Mouse (Mus musculus): Measurements from ENCODE around the gene Dglucy. TPM values are rescaled to one million over a fixed set of nuclear protein-coding genes. Genes with fewer than 3 reads are reported as not detected.

Dglucy gene
- polyA plus RNA-seq, 1 experiment, result not detected

- H3K27me3 ChIP-seq (ENCODE audit: control insufficient read depth), result no peaks in the 10 kb centered on the region
- TF ChIP-seq TAL1 (IDR thresholded peaks at IDR 0.05; ENCODE audit: low read length), result no peak
- TF ChIP-seq GATA1 (IDR thresholded peaks at IDR 0.05; ENCODE audit: low read length), result no peak
- no peaks in the 10 kb centered on the region for H3K9me3 ChIP-seq (ENCODE audit: control insufficient read depth, low read length)
- no peak overlapping the region for H3K4me3 ChIP-seq (replicated peaks)
- H3K4me1 ChIP-seq (ENCODE audit: control insufficient read depth), result no peaks in the 10 kb centered on the region
- no peaks in the 10 kb centered on the region for H3K36me3 ChIP-seq (ENCODE audit: control insufficient read depth)
Observed at GRCm38 (mm10) chr12:100775911-100776581, 2.8 kb upstream of the Dglucy start.

DNA sequence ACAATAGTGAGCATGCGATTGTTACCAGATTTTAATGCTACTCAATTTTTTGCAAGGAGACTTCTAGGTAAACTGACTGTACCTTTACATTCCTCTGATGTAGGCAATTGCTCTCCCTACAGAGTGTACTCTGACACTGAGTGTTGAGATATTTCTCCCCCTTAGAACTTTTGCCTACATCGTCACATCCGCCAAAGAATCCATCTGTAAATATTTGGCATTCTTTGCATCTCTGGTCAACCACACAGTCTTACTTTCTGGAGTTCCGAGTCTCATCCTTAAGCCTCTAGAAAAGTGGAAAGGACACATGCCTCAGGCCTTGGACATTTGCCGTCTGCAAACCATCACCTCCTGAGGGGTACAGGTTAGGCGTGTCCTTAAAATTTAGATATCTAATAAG lies 1.9 kb upstream of the Dglucy start:
- TF ChIP-seq TAL1 (IDR thresholded peaks at IDR 0.05; ENCODE audit: low read length) (no peak), GATA1 (IDR thresholded peaks at IDR 0.05; ENCODE audit: low read length) (no peak)
- no peaks in the 10 kb centered on the region for H3K36me3 ChIP-seq (ENCODE audit: control insufficient read depth)
- H3K9me3 ChIP-seq (ENCODE audit: control insufficient read depth, low read length), result no peaks in the 10 kb centered on the region
- H3K4me1 ChIP-seq (ENCODE audit: control insufficient read depth), result no peaks in the 10 kb centered on the region
- H3K27me3 ChIP-seq (ENCODE audit: control insufficient read depth), result no peaks in the 10 kb centered on the region
- H3K4me3 ChIP-seq (replicated peaks), result no peak overlapping the region

- TF ChIP-seq TAL1 (IDR thresholded peaks at IDR 0.05; ENCODE audit: low read length) (no peak), GATA1 (IDR thresholded peaks at IDR 0.05; ENCODE audit: low read length) (no peak)
- Histone ChIP-seq H3K4me3 (replicated peaks) (no peak overlapping the region), H3K27me3 (ENCODE audit: control insufficient read depth) (no peaks in the 10 kb centered on the region), H3K9me3 (ENCODE audit: control insufficient read depth, low read length) (no peaks in the 10 kb centered on the region), H3K36me3 (ENCODE audit: control insufficient read depth) (no peaks in the 10 kb centered on the region), H3K4me1 (ENCODE audit: control insufficient read depth) (no peaks in the 10 kb centered on the region)
Observed at GRCm38 (mm10) chr12:100778276-100778933, 452 bp upstream of the Dglucy start.

DNA sequence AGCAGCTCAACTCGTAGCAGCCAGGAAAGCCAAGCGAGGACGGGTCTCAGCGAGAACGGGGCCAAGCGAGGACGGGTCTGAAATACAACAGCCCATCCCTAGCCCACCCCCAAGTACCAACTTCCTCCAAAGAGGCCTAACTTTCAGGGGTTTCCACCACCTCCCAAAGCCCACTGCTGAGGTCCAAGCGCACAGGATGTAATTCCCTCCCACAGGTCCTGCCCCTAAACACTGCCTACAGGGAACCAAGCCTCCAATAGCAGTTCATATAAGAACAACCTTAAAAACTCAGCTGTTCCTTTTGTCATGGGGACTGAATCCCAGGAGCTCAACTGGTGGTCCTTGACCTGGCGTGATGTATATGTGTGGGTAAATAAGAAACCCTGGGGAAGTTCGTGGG lies 1.6 kb downstream of the Dglucy start:
- Histone ChIP-seq H3K36me3 (ENCODE audit: control insufficient read depth) (no peaks in the 10 kb centered on the region), H3K4me3 (replicated peaks) (no peak overlapping the region), H3K27me3 (ENCODE audit: control insufficient read depth) (no peaks in the 10 kb centered on the region), H3K9me3 (ENCODE audit: control insufficient read depth, low read length) (no peaks in the 10 kb centered on the region), H3K4me1 (ENCODE audit: control insufficient read depth) (no peaks in the 10 kb centered on the region)
- TF ChIP-seq GATA1 (IDR thresholded peaks at IDR 0.05; ENCODE audit: low read length) (no peak), TAL1 (IDR thresholded peaks at IDR 0.05; ENCODE audit: low read length) (no peak)

DNA sequence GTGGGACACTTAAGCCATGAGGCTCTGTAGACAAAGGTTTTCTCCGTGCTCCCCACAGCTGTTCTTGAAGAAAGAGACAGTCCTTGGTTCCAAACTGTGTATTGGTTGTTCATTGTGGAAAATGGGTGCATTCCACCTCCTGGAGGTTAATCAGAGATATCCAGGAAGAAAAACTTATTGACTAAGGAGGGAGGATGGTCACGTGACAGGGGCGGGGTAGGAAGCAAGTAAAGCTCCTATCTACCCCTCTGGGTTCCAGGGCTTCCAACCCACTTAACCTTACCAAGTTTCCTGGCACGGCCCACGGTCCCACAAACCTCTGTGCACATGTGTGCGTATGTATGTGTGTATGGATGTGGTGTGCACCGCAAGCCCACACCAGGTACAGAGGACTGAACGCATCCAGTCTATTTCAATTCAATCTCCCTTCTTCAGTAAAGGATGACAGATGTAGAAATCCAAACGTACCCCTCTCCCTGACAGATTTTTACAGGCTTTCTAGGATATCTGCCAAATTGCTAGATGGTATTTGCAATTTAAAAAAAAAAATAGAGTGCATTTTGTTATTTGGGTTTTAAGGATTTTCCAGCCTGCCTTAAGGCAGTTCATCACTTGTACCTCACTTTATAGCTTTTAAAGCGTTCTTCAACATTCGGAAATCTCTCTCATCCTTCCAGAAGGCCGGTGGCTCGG lies 2.7 kb downstream of the Dglucy start:
- H3K4me3 ChIP-seq (replicated peaks), result no peak overlapping the region
- H3K4me1 ChIP-seq (ENCODE audit: control insufficient read depth), result no peaks in the 10 kb centered on the region
- no peaks in the 10 kb centered on the region for H3K9me3 ChIP-seq (ENCODE audit: control insufficient read depth, low read length)
- no peaks in the 10 kb centered on the region for H3K27me3 ChIP-seq (ENCODE audit: control insufficient read depth)
- no peaks in the 10 kb centered on the region for H3K36me3 ChIP-seq (ENCODE audit: control insufficient read depth)
- TF ChIP-seq GATA1 (IDR thresholded peaks at IDR 0.05; ENCODE audit: low read length), result no peak
- no peak for TF ChIP-seq TAL1 (IDR thresholded peaks at IDR 0.05; ENCODE audit: low read length)

GRCm38 (mm10) chr12:100784152-100784551 lies 5.3 kb downstream of the Dglucy start:
- Histone ChIP-seq H3K4me1 (ENCODE audit: control insufficient read depth) (no peaks in the 10 kb centered on the region), H3K27me3 (ENCODE audit: control insufficient read depth) (no peaks in the 10 kb centered on the region), H3K4me3 (replicated peaks) (no peak overlapping the region), H3K9me3 (ENCODE audit: control insufficient read depth, low read length) (no peaks in the 10 kb centered on the region), H3K36me3 (ENCODE audit: control insufficient read depth) (no peaks in the 10 kb centered on the region)
- TF ChIP-seq GATA1 (IDR thresholded peaks at IDR 0.05; ENCODE audit: low read length) (no peak), TAL1 (IDR thresholded peaks at IDR 0.05; ENCODE audit: low read length) (no peak)

DNA sequence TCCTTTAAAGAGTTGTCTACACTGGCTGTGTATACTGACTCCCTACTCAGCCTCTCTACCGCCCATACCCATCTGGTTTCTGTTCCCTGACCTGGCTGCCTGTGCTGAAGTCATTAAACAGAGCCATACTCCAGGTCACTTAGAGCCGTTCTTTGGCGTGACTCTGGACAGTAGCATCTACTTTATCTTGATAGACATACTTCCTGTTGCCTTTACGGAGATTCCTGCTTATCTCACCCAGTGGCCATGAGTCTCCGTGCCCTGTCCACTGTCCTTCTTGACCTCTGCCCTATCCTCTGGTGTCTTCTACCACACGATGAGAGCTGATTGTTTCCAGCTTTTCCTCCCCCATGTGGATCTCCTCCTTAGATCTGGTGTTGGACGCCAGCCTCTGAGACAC lies 6.5 kb downstream of the Dglucy start:
- H3K27me3 ChIP-seq (ENCODE audit: control insufficient read depth), result no peaks in the 10 kb centered on the region
- no peaks in the 10 kb centered on the region for H3K4me1 ChIP-seq (ENCODE audit: control insufficient read depth)
- TF ChIP-seq TAL1 (IDR thresholded peaks at IDR 0.05; ENCODE audit: low read length), result no peak
- H3K4me3 ChIP-seq (replicated peaks), result no peak overlapping the region
- no peaks in the 10 kb centered on the region for H3K36me3 ChIP-seq (ENCODE audit: control insufficient read depth)
- no peaks in the 10 kb centered on the region for H3K9me3 ChIP-seq (ENCODE audit: control insufficient read depth, low read length)

DNA sequence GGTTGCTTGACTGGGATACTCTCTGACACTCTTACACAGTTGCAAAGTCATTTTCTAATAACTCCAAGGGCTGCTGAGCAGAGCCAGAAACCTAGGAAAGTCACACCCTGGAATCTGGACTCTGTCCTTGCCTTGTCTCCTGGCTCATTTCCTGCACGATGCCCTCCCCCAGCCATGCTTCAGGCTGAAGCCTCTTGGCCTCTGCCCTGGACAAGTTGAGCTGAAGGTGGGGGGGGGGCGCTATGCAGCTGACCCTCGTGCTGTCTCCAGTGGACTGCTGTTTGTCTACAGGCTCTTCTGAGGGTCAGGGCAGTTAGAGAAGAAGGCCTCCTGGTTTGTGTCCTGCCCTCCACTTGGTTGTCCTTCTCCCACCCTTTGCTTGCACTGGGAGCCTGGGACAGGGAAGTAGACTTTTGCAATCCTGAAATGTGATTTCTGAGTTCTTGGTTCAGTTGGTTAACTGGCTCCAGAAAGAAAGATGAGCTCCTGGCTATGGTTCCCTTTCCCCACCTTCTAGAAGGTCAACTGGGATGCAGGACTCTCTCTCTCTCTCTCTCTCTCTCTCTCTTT lies 11.2 kb downstream of the Dglucy start:
- no peaks in the 10 kb centered on the region for H3K4me1 ChIP-seq (ENCODE audit: control insufficient read depth)
- H3K27me3 ChIP-seq (ENCODE audit: control insufficient read depth), result no peaks in the 10 kb centered on the region
- no peak for TF ChIP-seq GATA1 (IDR thresholded peaks at IDR 0.05; ENCODE audit: low read length)
- no peak for TF ChIP-seq TAL1 (IDR thresholded peaks at IDR 0.05; ENCODE audit: low read length)
- H3K4me3 ChIP-seq (replicated peaks), result no peak overlapping the region
- no peaks in the 10 kb centered on the region for H3K9me3 ChIP-seq (ENCODE audit: control insufficient read depth, low read length)
- no peaks in the 10 kb centered on the region for H3K36me3 ChIP-seq (ENCODE audit: control insufficient read depth)

GRCm38 (mm10) chr12:100791425-100791824 lies 12.6 kb downstream of the Dglucy start:
- Histone ChIP-seq H3K4me3 (replicated peaks) (no peak overlapping the region), H3K36me3 (ENCODE audit: control insufficient read depth) (no peaks in the 10 kb centered on the region), H3K4me1 (ENCODE audit: control insufficient read depth) (no peaks in the 10 kb centered on the region), H3K9me3 (ENCODE audit: control insufficient read depth, low read length) (no peaks in the 10 kb centered on the region), H3K27me3 (ENCODE audit: control insufficient read depth) (no peaks in the 10 kb centered on the region)
- no peak for TF ChIP-seq TAL1 (IDR thresholded peaks at IDR 0.05; ENCODE audit: low read length)
- TF ChIP-seq GATA1 (IDR thresholded peaks at IDR 0.05; ENCODE audit: low read length), result no peak

Measured in erythroblast, embryonic 14.5 days (primary cell).